Mouse (Mus musculus) CH12.LX (cell line): ENCODE measurements around the gene Nkapl. TPM values are rescaled to one million over a fixed set of nuclear protein-coding genes. Genes with fewer than 3 reads are reported as not detected.

Experiments
- DNase-seq: peaks from one replicate; pipeline ENCODE4 v3.0.0-alpha.2; 2013; ENCODE audit errors: extremely low read depth
- H3K27ac ChIP-seq: 2 replicates; pipeline ENCODE4 v1.5.1; 2012; ENCODE audit warnings: low read depth, mild to moderate bottlenecking, control low read depth, moderate library complexity; ENCODE audit not compliant: insufficient read depth
- H3K27me3 ChIP-seq: replicated peaks from 2 replicates; pipeline ENCODE3; 2012; ENCODE audit warnings: inconsistent platforms
- H3K36me3 ChIP-seq, 2 experiments: replicated peaks in 1 of 2; 2 replicates each; pipeline versions ENCODE3 to v1.6.1; 2012; ENCODE audit warnings: inconsistent platforms in 1 of 2, low read length in 1 of 2, mild to moderate bottlenecking in 1 of 2, mixed read lengths in 1 of 2, moderate library complexity in 1 of 2; ENCODE audit not compliant: control insufficient read depth in 1 of 2, insufficient read depth in 1 of 2
- H3K4me1 ChIP-seq, 2 experiments: 2 replicates each; pipeline ENCODE4 v1.6.1; 2012; ENCODE audit warnings: inconsistent platforms in 1 of 2, moderate library complexity in 1 of 2; ENCODE audit not compliant: insufficient read depth in 2 of 2, control insufficient read depth in 1 of 2
- H3K4me2 ChIP-seq: 2 replicates; pipeline ENCODE4 v1.6.1; 2012; ENCODE audit warnings: low read depth, mild to moderate bottlenecking, control low read depth; ENCODE audit not compliant: poor library complexity, insufficient read depth, severe bottlenecking
- H3K4me3 ChIP-seq, 3 experiments: fragments of 150-350 bp in 1 of 3; sonication (generic) in 1 of 3; replicated peaks in 1 of 3; 2 replicates each; pipeline versions ENCODE3 to v1.5.1; 2011 to 2012; ENCODE audit warnings: low read depth in 2 of 3, low read length in 2 of 3, mild to moderate bottlenecking in 2 of 3, moderate library complexity in 2 of 3, control low read depth in 1 of 3, improper control_type of control experiment in 1 of 3, inconsistent platforms in 1 of 3, mixed read lengths in 1 of 3; ENCODE audit not compliant: poor library complexity in 1 of 3
- H3K79me2 ChIP-seq: replicated peaks from 2 replicates; pipeline ENCODE4 v1.6.1; 2012; ENCODE audit warnings: mild to moderate bottlenecking, moderate library complexity; ENCODE audit not compliant: control insufficient read depth, poor library complexity, insufficient read depth, severe bottlenecking; ENCODE audit errors: extremely low read depth
- H3K9ac ChIP-seq: 2 replicates; pipeline ENCODE4 v1.6.1; 2012; ENCODE audit warnings: low read depth, mild to moderate bottlenecking, control low read depth, moderate library complexity; ENCODE audit not compliant: insufficient read depth
- H3K9me3 ChIP-seq: replicated peaks from 2 replicates; pipeline ENCODE3; 2012; ENCODE audit warnings: low read length, inconsistent platforms, mixed read lengths
- E2F4 ChIP-seq: IDR thresholded peaks from 2 replicates; pipeline ENCODE4 v1.6.1; 2011; ENCODE audit warnings: low read depth, low read length, improper control_type of control experiment; ENCODE audit not compliant: insufficient replicate concordance
- GABPA ChIP-seq: IDR thresholded peaks from 2 replicates; pipeline ENCODE4 v1.6.1; 2012; ENCODE audit warnings: low read depth, low read length, improper control_type of control experiment, inconsistent platforms; ENCODE audit not compliant: insufficient replicate concordance
- MEF2A ChIP-seq: IDR thresholded peaks from 2 replicates; pipeline ENCODE4 v1.6.1; 2014; ENCODE audit warnings: low read depth, mild to moderate bottlenecking, inconsistent platforms, low read length, improper control_type of control experiment, borderline replicate concordance
- POLR2A ChIP-seq: IDR thresholded peaks from 2 replicates; pipeline ENCODE4 v1.6.1; 2011; ENCODE audit warnings: low read depth, mild to moderate bottlenecking, improper control_type of control experiment, low read length
- TCF12 ChIP-seq: IDR thresholded peaks from 2 replicates; pipeline ENCODE4 v1.6.1; 2014; ENCODE audit warnings: low read depth, mild to moderate bottlenecking, inconsistent platforms, low read length, improper control_type of control experiment
- ZC3H11A ChIP-seq: IDR thresholded peaks from 2 replicates; pipeline ENCODE4 v1.6.1; 2012; ENCODE audit warnings: low read depth, mild to moderate bottlenecking, inconsistent platforms, low read length, improper control_type of control experiment
- dilution Hi-C: fragments of 300-500 bp; cut with MboI; formaldehyde crosslinking; loops from 2 replicates; pipeline ENCODE4 v1.14.3; 2020; ENCODE audit warnings: low sequenced_read_pairs; ENCODE audit not compliant: extremely low pct_unique_long_range_greater_than_20kb, extremely low pct_ligation_motif_present
- in situ Hi-C: fragments of 300-500 bp; cut with MboI; formaldehyde crosslinking; loops from 3 replicates; pipeline ENCODE4 v1.14.3; 2019; ENCODE audit warnings: low sequenced_read_pairs, low pct_ligation_motif_present, low pct_unique_long_range_greater_than_20kb, mixed read lengths
- polyA plus RNA-seq: library from polyadenylated mRNA; unstranded; fragments of >175 nt; gene quantifications from 2 replicates; pipeline ENCODE4 v1.2.1, GENCODE M21; 2012; ENCODE audit warnings: low read depth; ENCODE audit not compliant: insufficient read length
- total RNA-seq, 2 experiments: library from RNA; depleted of rRNA; stranded (reverse); fragments of 300-350 nt in 1 of 2; fragments of >200 nt in 1 of 2; gene quantifications; 2 replicates each; pipeline ENCODE4 v1.2.3; 2012 to 2014

Nkapl gene
- total and polyA plus RNA-seq, 3 experiments, result 0.26 to 0.90 (median 0.76) TPM

- no peaks in the 10 kb centered on the region for H3K9me3 ChIP-seq
- in situ Hi-C loops (loop anchor here (25.0 kb wide), 1 partner anchor 595 kb away; the partner anchor contains the start of gene Prss16), dilution Hi-C loops (no loop called here)
- no peak overlapping the region for H3K9ac ChIP-seq
- H3K27me3 ChIP-seq, result no peaks in the 10 kb centered on the region
- no peak for DNase-seq
- H3K4me2 ChIP-seq, result no peak overlapping the region
- peaks cover 0 to 2% of the 10 kb centered on the region in 2 experiments for H3K36me3 ChIP-seq
- H3K27ac ChIP-seq, result no peak overlapping the region
- H3K4me1 ChIP-seq, result peaks cover 5 to 15% of the 10 kb centered on the region in 2 experiments
- no peak overlapping the region for H3K4me3 ChIP-seq
- H3K79me2 ChIP-seq, result no peaks in the 10 kb centered on the region
- TF ChIP-seq GABPA (no peak), POLR2A (no peak), ZC3H11A (no peak), TCF12 (no peak), E2F4 (no peak), MEF2A (no peak)
Measured at GRCm38 (mm10) chr13:21417298-21418010, 50.9 kb downstream of the Nkapl start.

Other genes starting within 250 kb of the Nkapl start
Only the 20 nearest of the 23 such genes appear.
- not detected in 2 replicates for gene Gpx5, start 175.8 kb downstream of the Nkapl start, total RNA-seq (2012; rRNA removed)
- not detected in 2 replicates for gene Gpx5, start 175.8 kb downstream of the Nkapl start, total RNA-seq (2014; rRNA removed)
- gene Gpx5, start 175.8 kb downstream of the Nkapl start, polyA plus RNA-seq, result not detected in 2 replicates
- gene Gpx6, start 156.4 kb downstream of the Nkapl start, total RNA-seq (2012; rRNA removed), result 0.29 TPM in 1 of 2 replicates, not detected in the other
- gene Gpx6, start 156.4 kb downstream of the Nkapl start, total RNA-seq (2014; rRNA removed), result 1.3 and 1.4 TPM in 2 replicates
- gene Gpx6, start 156.4 kb downstream of the Nkapl start, polyA plus RNA-seq, result 1.2 and 2.2 TPM in 2 replicates
- not detected in 2 replicates for gene Olfr1367, start 121.6 kb downstream of the Nkapl start, total RNA-seq (2012; rRNA removed)
- gene Olfr1367, start 121.6 kb downstream of the Nkapl start, total RNA-seq (2014; rRNA removed), result not detected in 2 replicates
- gene Olfr1367, start 121.6 kb downstream of the Nkapl start, polyA plus RNA-seq, result not detected in 2 replicates
- 9.9 and 10.2 TPM in 2 replicates for gene Zscan12, start 105.7 kb downstream of the Nkapl start, total RNA-seq (2012; rRNA removed)
- 14.7 and 15.1 TPM in 2 replicates for gene Zscan12, start 105.7 kb downstream of the Nkapl start, total RNA-seq (2014; rRNA removed)
- gene Zscan12, start 105.7 kb downstream of the Nkapl start, polyA plus RNA-seq, result 10.6 and 10.7 TPM in 2 replicates
- gene Zkscan3, start 65.8 kb downstream of the Nkapl start, total RNA-seq (2012; rRNA removed), result 20.0 and 20.9 TPM in 2 replicates
- gene Zkscan3, start 65.8 kb downstream of the Nkapl start, total RNA-seq (2014; rRNA removed), result 32.7 and 36.2 TPM in 2 replicates
- 18.1 and 19.1 TPM in 2 replicates for gene Zkscan3, start 65.8 kb downstream of the Nkapl start, polyA plus RNA-seq
- 3.1 and 4.0 TPM in 2 replicates for gene Pgbd1, start 27.5 kb downstream of the Nkapl start, total RNA-seq (2012; rRNA removed)
- 7.0 and 7.4 TPM in 2 replicates for gene Pgbd1, start 27.5 kb downstream of the Nkapl start, total RNA-seq (2014; rRNA removed)
- gene Pgbd1, start 27.5 kb downstream of the Nkapl start, polyA plus RNA-seq, result 3.0 and 3.9 TPM in 2 replicates
- 14.8 and 16.0 TPM in 2 replicates for gene Zscan26, start 14.8 kb downstream of the Nkapl start, total RNA-seq (2012; rRNA removed)
- 20.9 and 25.9 TPM in 2 replicates for gene Zscan26, start 14.8 kb downstream of the Nkapl start, total RNA-seq (2014; rRNA removed)
- 13.4 and 14.2 TPM in 2 replicates for gene Zscan26, start 14.8 kb downstream of the Nkapl start, polyA plus RNA-seq
- not detected in 2 replicates for gene Zkscan4, start 10.4 kb upstream of the Nkapl start, total RNA-seq (2012; rRNA removed)
- not detected in 2 replicates for gene Zkscan4, start 10.4 kb upstream of the Nkapl start, total RNA-seq (2014; rRNA removed)
- gene Zkscan4, start 10.4 kb upstream of the Nkapl start, polyA plus RNA-seq, result not detected in 2 replicates
- gene Gm10065, start 10.9 kb upstream of the Nkapl start, total RNA-seq (2012; rRNA removed), result not detected in 2 replicates
- gene Gm10065, start 10.9 kb upstream of the Nkapl start, total RNA-seq (2014; rRNA removed), result not detected in 2 replicates
- gene Gm10065, start 10.9 kb upstream of the Nkapl start, polyA plus RNA-seq, result not detected in 2 replicates
- 0.17 and 0.29 TPM in 2 replicates for gene AK157302, start 26.7 kb upstream of the Nkapl start, total RNA-seq (2012; rRNA removed)
- 0.47 TPM in 2 replicates for gene AK157302, start 26.7 kb upstream of the Nkapl start, total RNA-seq (2014; rRNA removed)
- 0.26 TPM in 1 of 2 replicates, not detected in the other for gene AK157302, start 26.7 kb upstream of the Nkapl start, polyA plus RNA-seq
- 13.5 and 21.0 TPM in 2 replicates for gene Gm11273, start 32.9 kb upstream of the Nkapl start, total RNA-seq (2012; rRNA removed)
- gene Gm11273, start 32.9 kb upstream of the Nkapl start, total RNA-seq (2014; rRNA removed), result 28.3 and 28.8 TPM in 2 replicates
- 239 and 279 TPM in 2 replicates for gene Gm11273, start 32.9 kb upstream of the Nkapl start, polyA plus RNA-seq
- 7.4 and 8.1 TPM in 2 replicates for gene Zkscan8, start 62.6 kb upstream of the Nkapl start, total RNA-seq (2012; rRNA removed)
- gene Zkscan8, start 62.6 kb upstream of the Nkapl start, total RNA-seq (2014; rRNA removed), result 7.6 and 8.3 TPM in 2 replicates
- 7.3 and 9.7 TPM in 2 replicates for gene Zkscan8, start 62.6 kb upstream of the Nkapl start, polyA plus RNA-seq
- not detected in 2 replicates for gene Olfr1366, start 74.3 kb upstream of the Nkapl start, total RNA-seq (2012; rRNA removed)
- not detected in 2 replicates for gene Olfr1366, start 74.3 kb upstream of the Nkapl start, total RNA-seq (2014; rRNA removed)
- gene Olfr1366, start 74.3 kb upstream of the Nkapl start, polyA plus RNA-seq, result 0.08 and 0.10 TPM in 2 replicates
- not detected in 2 replicates for gene Olfr1535, start 91.4 kb upstream of the Nkapl start, total RNA-seq (2012; rRNA removed)
- gene Olfr1535, start 91.4 kb upstream of the Nkapl start, total RNA-seq (2014; rRNA removed), result not detected in 2 replicates
- not detected in 2 replicates for gene Olfr1535, start 91.4 kb upstream of the Nkapl start, polyA plus RNA-seq
- not detected in 2 replicates for gene Olfr1364, start 113.2 kb upstream of the Nkapl start, total RNA-seq (2012; rRNA removed)
- not detected in 2 replicates for gene Olfr1364, start 113.2 kb upstream of the Nkapl start, total RNA-seq (2014; rRNA removed)
- gene Olfr1364, start 113.2 kb upstream of the Nkapl start, polyA plus RNA-seq, result not detected in 2 replicates
- not detected in 2 replicates for gene Olfr1362, start 145.5 kb upstream of the Nkapl start, total RNA-seq (2012; rRNA removed)
- gene Olfr1362, start 145.5 kb upstream of the Nkapl start, total RNA-seq (2014; rRNA removed), result not detected in 2 replicates
- not detected in 2 replicates for gene Olfr1362, start 145.5 kb upstream of the Nkapl start, polyA plus RNA-seq
- 1.0 and 1.4 TPM in 2 replicates for gene Olfr11, start 174.0 kb upstream of the Nkapl start, total RNA-seq (2012; rRNA removed)
- 0.34 and 0.70 TPM in 2 replicates for gene Olfr11, start 174.0 kb upstream of the Nkapl start, total RNA-seq (2014; rRNA removed)
- gene Olfr11, start 174.0 kb upstream of the Nkapl start, polyA plus RNA-seq, result 0.23 and 1.3 TPM in 2 replicates
- not detected in 2 replicates for gene Olfr1361, start 194.9 kb upstream of the Nkapl start, total RNA-seq (2012; rRNA removed)
- gene Olfr1361, start 194.9 kb upstream of the Nkapl start, total RNA-seq (2014; rRNA removed), result not detected in 2 replicates
- gene Olfr1361, start 194.9 kb upstream of the Nkapl start, polyA plus RNA-seq, result not detected in 2 replicates
- not detected in 2 replicates for gene Olfr1360, start 208.9 kb upstream of the Nkapl start, total RNA-seq (2012; rRNA removed)
- gene Olfr1360, start 208.9 kb upstream of the Nkapl start, total RNA-seq (2014; rRNA removed), result not detected in 2 replicates
- gene Olfr1360, start 208.9 kb upstream of the Nkapl start, polyA plus RNA-seq, result not detected in 2 replicates
- gene Olfr1359, start 229.6 kb upstream of the Nkapl start, total RNA-seq (2012; rRNA removed), result not detected in 2 replicates
- not detected in 2 replicates for gene Olfr1359, start 229.6 kb upstream of the Nkapl start, total RNA-seq (2014; rRNA removed)
- gene Olfr1359, start 229.6 kb upstream of the Nkapl start, polyA plus RNA-seq, result not detected in 2 replicates